27 mouse cellular contexts compared by ENCODE assay signal in genomic region chr16:27322047-27322446, GRCm38 (mm10). TPM values are rescaled to one million over a fixed set of nuclear protein-coding genes. Genes with fewer than 3 reads are reported as not detected.
DNase-seq lines count a peak whose midpoint lies in the region; ATAC-seq and TF ChIP-seq lines count a peak whose summit lies in the region.
"Had no signal": no experiment of that assay in that cellular context is flagged by ENCODE, and none has a peak within 500 bp of the region (broad histone marks: within the 10 kb centered on the region; RNA-seq: fewer than 3 reads in every experiment).

No protein-coding gene starts in this region.

- TF ChIP-seq CTCF in CH12.LX (conservative IDR thresholded peaks at IDR 0.05 in 1 of 2, IDR thresholded peaks at IDR 0.05 in 1 of 2; ENCODE audit: low read depth in 2 of 2, low read length in 2 of 2): no peak

- DNase-seq in heart, adult 11 months: peak; percentile 59
- no peak for DNase-seq in heart, postnatal 36 days
- peak; percentile 43 for DNase-seq in CH12.LX (ENCODE audit: extremely low read depth)
- DNase-seq in splenic B cell, adult 2 months (ENCODE audit: low read depth, low spot score): peak; percentile 7
- no peak for DNase-seq in lung, adult 18-20 months
- DNase-seq in cerebellum, postnatal 14 days: no peak
- DNase-seq: adrenal gland, adult 2 months; adrenal gland, adult 8-10 months; adrenal gland, postnatal 10 days; adrenal gland, postnatal 14 days; adrenal gland, postnatal 25 days; adrenal gland, postnatal 36 days; B cell, adult 2 months; cerebellum, adult 11 months; cerebellum, adult 11-12 months; cerebellum, adult 18-20 months had no signal

- H3K9ac ChIP-seq in CH12.LX (ENCODE audit: insufficient read depth, low read depth): no peak overlapping the region

- peak overlapping the region; percentile 16 for H3K4me2 ChIP-seq in CH12.LX (ENCODE audit: insufficient read depth, low read depth, poor library complexity, severe bottlenecking)

- no peak for TF ChIP-seq RAD21 in CH12.LX (IDR thresholded peaks at IDR 0.05; ENCODE audit: low read depth, low read length)

- H3K79me2 ChIP-seq in CH12.LX (replicated peaks; ENCODE audit: control insufficient read depth, extremely low read depth, insufficient read depth, poor library complexity, severe bottlenecking): peaks cover 4% of the 10 kb centered on the region

- peaks cover 12 to 40% of the 10 kb centered on the region in 2 experiments; a peak in 3 of 4 replicates for H3K4me1 ChIP-seq in CH12.LX (ENCODE audit: control insufficient read depth in 1 of 2, insufficient read depth in 2 of 2)

- peaks cover 2 to 20% of the 10 kb centered on the region in 2 experiments for H3K36me3 ChIP-seq in CH12.LX (replicated peaks in 1 of 2; ENCODE audit: control insufficient read depth in 1 of 2, insufficient read depth in 1 of 2, low read length in 1 of 2)
- no peaks in the 10 kb centered on the region for H3K36me3 ChIP-seq in splenic B cell, adult 2 months (ENCODE audit: control insufficient read depth, insufficient read depth, low read length, poor library complexity, severe bottlenecking)
- H3K36me3 ChIP-seq: G1E had no signal

- dilution Hi-C loops in CH12.LX (cut with MboI; ENCODE audit: extremely low pct_ligation_motif_present, extremely low pct_unique_long_range_greater_than_20kb, low sequenced_read_pairs): no loop called here

- no peak for TF ChIP-seq POLR2A in CH12.LX (IDR thresholded peaks at IDR 0.05; ENCODE audit: low read depth, low read length)

- no peak overlapping the region for H3K4me3 ChIP-seq in CH12.LX (replicated peaks in 1 of 3; ENCODE audit: low read depth in 2 of 3, low read length in 2 of 3, poor library complexity in 1 of 3)

- H3K9me3 ChIP-seq in CH12.LX (replicated peaks; ENCODE audit: low read length): peaks cover 4% of the 10 kb centered on the region
- H3K9me3 ChIP-seq: G1E had no signal

- intact Hi-C loops in heart, postnatal 36 days (cut with DNase I): no loop called here

- ATAC-seq in megakaryocyte, adult 5-6 weeks (ENCODE audit: poor library complexity, severe bottlenecking): 0 out of 2 replicates have a peak, but pooled peaks have one; percentile 45
- ATAC-seq in frontal cortex, adult (ENCODE audit: low TSS enrichment): no peak
- ATAC-seq: activated CD4-positive, CD25-positive, alpha-beta regulatory T cell, adult 4 months; CD4-positive, CD25-positive, alpha-beta regulatory T cell, adult 4 months; Patski had no signal

- H3K27ac ChIP-seq in CH12.LX (ENCODE audit: insufficient read depth, low read depth): no peak overlapping the region

- in situ Hi-C loops in CH12.LX (cut with MboI; ENCODE audit: low pct_ligation_motif_present, low pct_unique_long_range_greater_than_20kb, low sequenced_read_pairs): no loop called here

- peak; percentile 72 for TF ChIP-seq EP300 in CH12.LX (IDR thresholded peaks at IDR 0.05; ENCODE audit: low read length)

- no peaks in the 10 kb centered on the region for H3K27me3 ChIP-seq in CH12.LX (replicated peaks)
- H3K27me3 ChIP-seq in splenic B cell, adult 2 months (ENCODE audit: control insufficient read depth, insufficient read depth, low read length, poor library complexity, severe bottlenecking): no peaks in the 10 kb centered on the region

TF ChIP-seq in CH12.LX, 34 proteins besides CTCF, POLR2A, EP300 and RAD21:
- TF ChIP-seq ZNF384 (IDR thresholded peaks at IDR 0.05; ENCODE audit: low read depth, low read length) (peak; percentile 35; the same call in 1 of the 2 replicates), JUN (IDR thresholded peaks at IDR 0.05; ENCODE audit: insufficient read depth, low read depth, low read length) (no peak), ELF1 (IDR thresholded peaks at IDR 0.05; ENCODE audit: low read depth, low read length) (no peak), IRF4 (IDR thresholded peaks at IDR 0.05; ENCODE audit: low read depth, low read length) (peak; percentile 61; the same call in 1 of the 2 replicates), RCOR1 (conservative IDR thresholded peaks at IDR 0.05; ENCODE audit: low read depth, low read length) (no peak), USF2 (conservative IDR thresholded peaks at IDR 0.05; ENCODE audit: low read depth, low read length) (no peak)

RNA-seq across cellular contexts. Expression of gene Ostn, which starts 14.8 kb away (rescaled TPM):
- not detected for total RNA-seq in heart, postnatal 36 days (2021)
- total RNA-seq in CH12.LX (2012; rRNA removed) (0.50 and 1.7 TPM in 2 replicates), CH12.LX (2014; rRNA removed) (1.0 and 1.2 TPM in 2 replicates)
- polyA plus RNA-seq in CH12.LX (2012; ENCODE audit: insufficient read length, low read depth): 0.67 TPM in 1 of 2 replicates, not detected in the other
- not detected in 2 replicates for total RNA-seq in megakaryocyte, adult 5-6 weeks (2015)
- not detected in 2 replicates for total RNA-seq in megakaryocyte, adult 5-6 weeks (2017)
- total RNA-seq: adrenal gland, adult 18-20 months; adrenal gland, adult 2 months; adrenal gland, adult 8-10 months; adrenal gland, postnatal 14 days; adrenal gland, postnatal 25 days; adrenal gland, postnatal 36 days; ES-E14; G1E; MEL had no signal
- polyA plus RNA-seq: adrenal gland, adult 2 months; C2C12; CD4-positive, CD25-positive, alpha-beta regulatory T cell, adult 4 months; G1E had no signal

RNA-seq across cellular contexts. Expression of gene Uts2b, which starts 48.0 kb away (rescaled TPM):
- total RNA-seq in heart, postnatal 36 days (2021): under 1 TPM in 1 of 2 experiments, not detected in 1; 0.61 TPM
- total RNA-seq in CH12.LX (2012; rRNA removed): 0.29 and 0.38 TPM in 2 replicates
- total RNA-seq in CH12.LX (2014; rRNA removed): 0.51 TPM in 1 of 2 replicates, not detected in the other
- not detected in 2 replicates for polyA plus RNA-seq in CH12.LX (2012; ENCODE audit: insufficient read length, low read depth)
- not detected in 2 replicates for total RNA-seq in megakaryocyte, adult 5-6 weeks (2015)
- not detected in 2 replicates for total RNA-seq in megakaryocyte, adult 5-6 weeks (2017)
- total RNA-seq: adrenal gland, adult 18-20 months; adrenal gland, adult 2 months; adrenal gland, adult 8-10 months; adrenal gland, postnatal 10 days; adrenal gland, postnatal 14 days; adrenal gland, postnatal 25 days; adrenal gland, postnatal 36 days; adrenal gland, postnatal 4 days; G1E; MEL had no signal
- polyA plus RNA-seq: activated CD4-positive, CD25-positive, alpha-beta regulatory T cell, adult 4 months; adrenal gland, adult 2 months; C2C12; CD4-positive, CD25-positive, alpha-beta regulatory T cell, adult 4 months; G1E; Patski had no signal

Comparison
In these comparisons a context has a peak if more than half of its experiments do, and no peak if none do; other contexts are left out.
1. DNase-seq: peak in heart, adult 11 months (single experiment), CH12.LX (single experiment) and splenic B cell, adult 2 months (single experiment); none in heart, postnatal 36 days (0 of 2), lung, adult 18-20 months (0 of 2) and cerebellum, postnatal 14 days (0 of 2).